Comparison of ENCODE assay signal across 8 mouse cellular contexts in genomic region chr4:129984421-129985061, GRCm38 (mm10). TPM values are rescaled to one million over a fixed set of nuclear protein-coding genes. Genes with fewer than 3 reads are reported as not detected.
DNase-seq lines count a peak whose midpoint lies in the region; ATAC-seq lines count a peak whose summit lies in the region.

TSS of gene Adgrb2 (plus strand) at chr4:129984870.

- H3K27me3 ChIP-seq in forebrain, embryonic 15.5 days = no peaks in the 10 kb centered on the region
- peaks cover 89% of the 10 kb centered on the region for H3K27me3 ChIP-seq in lung, embryonic 15.5 days
- H3K27me3 ChIP-seq in splenic B cell, adult 2 months (ENCODE audit: control insufficient read depth, insufficient read depth, low read length, poor library complexity, severe bottlenecking) = peaks cover 3% of the 10 kb centered on the region; the same call in 1 of the 2 replicates

- no peaks in the 10 kb centered on the region for H3K9me3 ChIP-seq in forebrain, embryonic 15.5 days
- no peaks in the 10 kb centered on the region for H3K9me3 ChIP-seq in lung, embryonic 15.5 days

- peak; percentile 29; the same call in 1 of the 2 replicates for ATAC-seq in forebrain, embryonic 15.5 days (replicated peaks)
- peak; percentile 9; the same call in 1 of the 2 replicates for ATAC-seq in lung, embryonic 15.5 days (ENCODE audit: borderline replicate concordance, extremely low read depth, low FRiP score, low TSS enrichment)

- peaks cover 78% of the 10 kb centered on the region for H3K4me1 ChIP-seq in forebrain, embryonic 15.5 days
- peaks cover 39% of the 10 kb centered on the region for H3K4me1 ChIP-seq in lung, embryonic 15.5 days

- peak within 1 kb of the TSS; percentile 93 for H3K9ac ChIP-seq in forebrain, embryonic 15.5 days (replicated peaks)
- H3K9ac ChIP-seq in lung, embryonic 15.5 days = peak within 1 kb of the TSS; percentile 56

- H3K27ac ChIP-seq in forebrain, embryonic 15.5 days (replicated peaks) = peak within 1 kb of the TSS; percentile 81
- no peak within 1 kb of the TSS for H3K27ac ChIP-seq in lung, embryonic 15.5 days

- H3K4me3 ChIP-seq in forebrain, embryonic 15.5 days = peak within 1 kb of the TSS; percentile 88
- peak within 1 kb of the TSS; percentile 56 for H3K4me3 ChIP-seq in lung, embryonic 15.5 days

- under 1% methylated on average over 42 of the region's 77 CpGs for WGBS in forebrain, embryonic 15.5 days
- WGBS in lung, embryonic 15.5 days = under 1% methylated on average over 60 of the region's 77 CpGs

- H3K36me3 ChIP-seq in forebrain, embryonic 15.5 days = no peaks in the 10 kb centered on the region
- no peaks in the 10 kb centered on the region for H3K36me3 ChIP-seq in lung, embryonic 15.5 days
- H3K36me3 ChIP-seq in splenic B cell, adult 2 months (ENCODE audit: control insufficient read depth, insufficient read depth, low read length, poor library complexity, severe bottlenecking) = no peaks in the 10 kb centered on the region

- DNase-seq in left cerebral cortex, adult 18-20 months (ENCODE audit: low spot score in 2 of 2) = peak in 1 of 2 experiments; percentile 34
- DNase-seq in left cerebral cortex, adult 9 months (ENCODE audit: low spot score in 2 of 2) = no peak
- no peak for DNase-seq in adrenal gland, postnatal 4 days (ENCODE audit: low spot score in 2 of 2)
- DNase-seq in kidney, postnatal 14 days = peak; percentile 45
- DNase-seq in splenic B cell, adult 2 months (ENCODE audit: low read depth, low spot score) = peak; percentile 11
- no peak for DNase-seq in testis, postnatal 14 days (ENCODE audit: low spot score)

- H3K4me2 ChIP-seq in forebrain, embryonic 15.5 days (replicated peaks) = peak within 1 kb of the TSS; percentile 72
- peak within 1 kb of the TSS; percentile 97 for H3K4me2 ChIP-seq in lung, embryonic 15.5 days

RNA-seq across cellular contexts. Expression of gene Adgrb2, which starts in this region (rescaled TPM):
- 100 to 1,000 TPM; 366 to 382 TPM for total RNA-seq in left cerebral cortex, adult 18-20 months (2021)
- total RNA-seq in adrenal gland, postnatal 4 days (2021) = 10 to 100 TPM; 41.2 to 43.1 TPM
- polyA plus RNA-seq in forebrain, embryonic 15.5 days (2015; fragmentation: Nextera tagmentation; extraction: Ambion mirVana) = 12.9 and 13.2 TPM in 2 replicates
- 1.6 and 1.8 TPM in 2 replicates for polyA plus RNA-seq in lung, embryonic 15.5 days (2015; fragmentation: Nextera tagmentation; extraction: Ambion mirVana)

Comparison
In these comparisons a context has a peak if more than half of its experiments do, and no peak if none do; other contexts are left out.
1. RNA of gene Adgrb2 (total RNA-seq): 366 to 382 TPM in left cerebral cortex, adult 18-20 months; 41.2 to 43.1 TPM in adrenal gland, postnatal 4 days; every median in the first group is over 4 times any median in the second.
2. DNase-seq: peak in kidney, postnatal 14 days (single experiment) and splenic B cell, adult 2 months (single experiment); none in left cerebral cortex, adult 9 months (0 of 2), adrenal gland, postnatal 4 days (0 of 2) and testis, postnatal 14 days (single experiment).